Mouse (Mus musculus) liver, embryonic 16.5 days (tissue): ENCODE results near the gene Glra1. TPM values are rescaled to one million over a fixed set of nuclear protein-coding genes. Genes with fewer than 3 reads are reported as not detected.

Experiments
- ATAC-seq: fragments of 200-750 bp; cut with Nextera tagmentation; 2 replicates; pipeline ENCODE4 v1.8.0; 2017; ENCODE audit warnings: low read depth, mild to moderate bottlenecking, moderate number of reproducible peaks, moderate library complexity
- H3K27ac ChIP-seq: fragments of 300-500 bp; sonication (generic); 2 replicates; pipeline ENCODE4 v1.5.1; 2014; ENCODE audit warnings: mild to moderate bottlenecking, low read length
- H3K27me3 ChIP-seq: fragments of 300-500 bp; sonication (generic); 2 replicates; pipeline ENCODE4 v1.6.1; 2014; ENCODE audit warnings: low read depth, low read length, mixed read lengths; ENCODE audit not compliant: control insufficient read depth, insufficient read depth
- H3K36me3 ChIP-seq: fragments of 300-500 bp; sonication (generic); 2 replicates; pipeline ENCODE4 v1.6.1; 2014; ENCODE audit warnings: mild to moderate bottlenecking; ENCODE audit not compliant: control insufficient read depth, insufficient read depth
- H3K4me1 ChIP-seq: fragments of 300-500 bp; sonication (generic); 2 replicates; pipeline ENCODE4 v1.6.1; 2014; ENCODE audit warnings: low read depth, low read length, mixed read lengths; ENCODE audit not compliant: control insufficient read depth
- H3K4me2 ChIP-seq: fragments of 300-500 bp; sonication (generic); 2 replicates; pipeline ENCODE4 v1.6.1; 2014; ENCODE audit warnings: low read depth, low read length, mixed read lengths
- H3K4me3 ChIP-seq: fragments of 300-500 bp; sonication (generic); 2 replicates; pipeline ENCODE4 v1.5.1; 2014; ENCODE audit warnings: low read depth, mild to moderate bottlenecking, low read length
- H3K9ac ChIP-seq: fragments of 300-500 bp; sonication (generic); 2 replicates; pipeline ENCODE4 v1.6.1; 2014; ENCODE audit warnings: low read depth, low read length
- H3K9me3 ChIP-seq: fragments of 300-500 bp; sonication (generic); replicated peaks from 2 replicates; pipeline ENCODE4 v1.6.1; 2016; ENCODE audit warnings: low read length; ENCODE audit not compliant: control insufficient read depth
- WGBS: fragments of 180-500 bp; shearing (Covaris S2); extraction: QIAGEN DNeasy Blood & Tissue Kit; methylation state at CpG from one replicate; pipeline ENCODE4 v1.1.7; 2014; ENCODE audit not compliant: insufficient replicate concordance; 5-methylcytosine and 5-hydroxymethylcytosine counted together
- polyA plus RNA-seq: library from polyadenylated mRNA; unstranded; fragments of >200 nt; fragmentation: Nextera tagmentation; extraction: Ambion mirVana; gene quantifications from 2 replicates; pipeline ENCODE4 v1.2.1, GENCODE M21; 2015

Gene Glra1
- polyA plus RNA-seq, 1 experiment from 2014 or later: not detected

GRCm38 (mm10) chr11:55496158-55496557 is 111.8 kb downstream of the Glra1 start:
- peaks cover 69% of the 10 kb centered on the region for H3K36me3 ChIP-seq
- H3K4me2 ChIP-seq: no peak overlapping the region
- H3K27me3 ChIP-seq: no peaks in the 10 kb centered on the region
- no peak overlapping the region for H3K4me3 ChIP-seq
- H3K4me1 ChIP-seq: no peaks in the 10 kb centered on the region
- no peak overlapping the region for H3K9ac ChIP-seq
- no peaks in the 10 kb centered on the region for H3K9me3 ChIP-seq
- 67% methylated on average over 6 of the region's 6 CpGs for WGBS
- no peak for ATAC-seq
- no peak overlapping the region for H3K27ac ChIP-seq

- Histone ChIP-seq H3K27me3 (no peaks in the 10 kb centered on the region), H3K9me3 (no peaks in the 10 kb centered on the region), H3K9ac (no peak overlapping the region), H3K4me1 (no peaks in the 10 kb centered on the region; the same call in 1 of the 2 replicates), H3K36me3 (peaks cover 49% of the 10 kb centered on the region), H3K4me2 (no peak overlapping the region), H3K4me3 (no peak overlapping the region), H3K27ac (no peak overlapping the region)
- ATAC-seq: no peak
- 92% methylated on average over 7 of the region's 7 CpGs for WGBS
These were observed 122.6 kb downstream of the Glra1 start for GRCm38 (mm10) chr11:55485443-55485842.

- Histone ChIP-seq H3K4me1 (peaks cover 34% of the 10 kb centered on the region), H3K4me2 (no peak overlapping the region), H3K36me3 (no peaks in the 10 kb centered on the region; the same call in 1 of the 2 replicates), H3K9ac (no peak overlapping the region), H3K9me3 (no peaks in the 10 kb centered on the region), H3K4me3 (no peak overlapping the region), H3K27ac (no peak overlapping the region), H3K27me3 (no peaks in the 10 kb centered on the region)
- 47% methylated on average over 3 of the region's 3 CpGs for WGBS
- no peak for ATAC-seq
These were observed 134.8 kb downstream of the Glra1 start for GRCm38 (mm10) chr11:55473219-55473618.

- peak overlapping the region; percentile 84 for H3K4me2 ChIP-seq
- H3K4me3 ChIP-seq: peak overlapping the region; percentile 94
- H3K36me3 ChIP-seq: no peaks in the 10 kb centered on the region; the same call in 1 of the 2 replicates
- WGBS: 44% methylated on average over 7 of the region's 7 CpGs
- peaks cover 36% of the 10 kb centered on the region for H3K4me1 ChIP-seq
- no peaks in the 10 kb centered on the region for H3K27me3 ChIP-seq
- H3K9me3 ChIP-seq: no peaks in the 10 kb centered on the region
- H3K9ac ChIP-seq: peak overlapping the region; percentile 92
- H3K27ac ChIP-seq: peak overlapping the region; percentile 30; the same call in 1 of the 2 replicates
- ATAC-seq: no peak
These were observed 136.5 kb downstream of the Glra1 start for GRCm38 (mm10) chr11:55471467-55471866.

GRCm38 (mm10) chr11:55470761-55471160 is 137.2 kb downstream of the Glra1 start:
- no peaks in the 10 kb centered on the region for H3K9me3 ChIP-seq
- peak overlapping the region; percentile 84 for H3K4me2 ChIP-seq
- peak overlapping the region; percentile 92 for H3K9ac ChIP-seq
- no peaks in the 10 kb centered on the region for H3K27me3 ChIP-seq
- ATAC-seq: no peak
- H3K27ac ChIP-seq: peak overlapping the region; percentile 30; the same call in 1 of the 2 replicates
- H3K4me1 ChIP-seq: peaks cover 35% of the 10 kb centered on the region
- peak overlapping the region; percentile 94 for H3K4me3 ChIP-seq
- 18% methylated on average over 8 of the region's 8 CpGs for WGBS
- H3K36me3 ChIP-seq: no peaks in the 10 kb centered on the region; the same call in 1 of the 2 replicates

GRCm38 (mm10) chr11:55469923-55470691 is 137.9 kb downstream of the Glra1 start:
- Histone ChIP-seq H3K27ac (peak overlapping the region; percentile 84), H3K27me3 (no peaks in the 10 kb centered on the region), H3K9ac (peak overlapping the region; percentile 92), H3K4me3 (peak overlapping the region; percentile 94), H3K9me3 (no peaks in the 10 kb centered on the region), H3K4me2 (peak overlapping the region; percentile 84), H3K36me3 (no peaks in the 10 kb centered on the region; the same call in 1 of the 2 replicates), H3K4me1 (peaks cover 34% of the 10 kb centered on the region)
- no peak for ATAC-seq
- under 1% methylated on average over 42 of the region's 46 CpGs for WGBS

GRCm38 (mm10) chr11:55469048-55469843 is 138.8 kb downstream of the Glra1 start, which contains the start of gene G3bp1:
G3bp1 (plus strand) TSS chr11:55469685.
- peak; percentile 90 for ATAC-seq
- peaks cover 32% of the 10 kb centered on the region for H3K4me1 ChIP-seq

GRCm38 (mm10) chr11:55468611-55469047 is 139.4 kb downstream of the Glra1 start:
- H3K9ac ChIP-seq: peak overlapping the region; percentile 70
- H3K4me1 ChIP-seq: peaks cover 29% of the 10 kb centered on the region
- peak overlapping the region; percentile 72 for H3K4me2 ChIP-seq
- H3K27ac ChIP-seq: peak overlapping the region; percentile 87
- ATAC-seq: no peak
- under 1% methylated on average over 17 of the region's 17 CpGs for WGBS
- H3K4me3 ChIP-seq: peak overlapping the region; percentile 94
- H3K27me3 ChIP-seq: no peaks in the 10 kb centered on the region
- H3K36me3 ChIP-seq: no peaks in the 10 kb centered on the region; the same call in 1 of the 2 replicates
- H3K9me3 ChIP-seq: no peaks in the 10 kb centered on the region

More at GRCm38 (mm10) chr11:55469048-55469843, 138.8 kb downstream of the Glra1 start, which contains the start of gene G3bp1:
- Histone ChIP-seq H3K27me3 (no peaks in the 10 kb centered on the region), H3K9ac (peak within 1 kb of the TSS; percentile 92), H3K9me3 (no peaks in the 10 kb centered on the region), H3K4me2 (peak within 1 kb of the TSS; percentile 84), H3K4me3 (peak within 1 kb of the TSS; percentile 94), H3K36me3 (no peaks in the 10 kb centered on the region; the same call in 1 of the 2 replicates), H3K27ac (peak within 1 kb of the TSS; percentile 87)
- under 1% methylated on average over 48 of the region's 57 CpGs for WGBS
